Mouse (Mus musculus): Measurements from ENCODE around the gene Gm10392.
"Not testable (repeated sequence)": the region's sequence is repeated elsewhere in the genome, so short reads cannot be mapped to it uniquely, and the experiment has no call there.

Gm10392 gene

GRCm38 (mm10) chr11:77519043-77519442, at the start of gene Gm10392:
TSS of gene Gm10392 (minus strand) at chr11:77519198.
- no peak for DNase-seq (ENCODE audit: low spot score in 2 of 2)

- no peak for DNase-seq (ENCODE audit: low spot score in 2 of 2)
These were observed 26.3 kb upstream of the Gm10392 start for GRCm38 (mm10) chr11:77545261-77545660.

GRCm38 (mm10) chr11:77532202-77532846, 13.3 kb upstream of the Gm10392 start:
- no peak for DNase-seq (ENCODE audit: low spot score in 2 of 2)

- DNase-seq (ENCODE audit: low spot score in 2 of 2) = no peak
These were observed 11.9 kb upstream of the Gm10392 start for GRCm38 (mm10) chr11:77530862-77531261.

GRCm38 (mm10) chr11:77529644-77530043, 10.6 kb upstream of the Gm10392 start:
- no peak for DNase-seq (ENCODE audit: low spot score in 2 of 2)

GRCm38 (mm10) chr11:77528420-77528819, 9.4 kb upstream of the Gm10392 start:
- DNase-seq (ENCODE audit: low spot score in 2 of 2) = not testable (repeated sequence)

- DNase-seq (ENCODE audit: low spot score in 2 of 2) = no peak
These were observed 6.9 kb upstream of the Gm10392 start for GRCm38 (mm10) chr11:77525804-77526486.

GRCm38 (mm10) chr11:77520601-77521529, 1.9 kb upstream of the Gm10392 start:
- DNase-seq (ENCODE audit: low spot score in 2 of 2) = no peak

GRCm38 (mm10) chr11:77518051-77518798, 773 bp downstream of the Gm10392 start:
- no peak for DNase-seq (ENCODE audit: low spot score in 2 of 2)

GRCm38 (mm10) chr11:77516553-77517425, 2.2 kb downstream of the Gm10392 start:
- no peak for DNase-seq (ENCODE audit: low spot score in 2 of 2)

- no peak for DNase-seq (ENCODE audit: low spot score in 2 of 2)
These were observed 3.1 kb downstream of the Gm10392 start, which contains the start of gene Trp53i13 for GRCm38 (mm10) chr11:77515637-77516552. TSS of gene Trp53i13 (minus strand) at chr11:77515980.

- no peak for DNase-seq (ENCODE audit: low spot score in 2 of 2)
These were observed 4.0 kb downstream of the Gm10392 start, which contains the start of gene Abhd15 for GRCm38 (mm10) chr11:77514832-77515636. TSS of gene Abhd15 (plus strand) at chr11:77515121.

- no peak for DNase-seq (ENCODE audit: low spot score in 2 of 2)
These were observed 4.6 kb downstream of the Gm10392 start for GRCm38 (mm10) chr11:77514281-77514831.

GRCm38 (mm10) chr11:77513811-77514170, 5.2 kb downstream of the Gm10392 start:
- DNase-seq (ENCODE audit: low spot score in 2 of 2) = no peak

GRCm38 (mm10) chr11:77512891-77513810, 5.8 kb downstream of the Gm10392 start:
- DNase-seq (ENCODE audit: low spot score in 2 of 2) = no peak

- DNase-seq (ENCODE audit: low spot score in 2 of 2) = no peak
These were observed 7.7 kb downstream of the Gm10392 start for GRCm38 (mm10) chr11:77511336-77511735.
